Mouse (Mus musculus) forebrain, embryonic 12.5 days (tissue): ENCODE results near the gene Fuca1. TPM values are rescaled to one million over a fixed set of nuclear protein-coding genes. Genes with fewer than 3 reads are reported as not detected.
"Not testable (repeated sequence)": the region's sequence is repeated elsewhere in the genome, so short reads cannot be mapped to it uniquely, and the experiment has no call there.

Experiments
- ATAC-seq: fragments of 200-750 bp; cut with Nextera tagmentation; 2 replicates; pipeline ENCODE4 v1.8.0; 2017; ENCODE audit warnings: moderate TSS enrichment; ENCODE audit not compliant: low FRiP score
- H3K27ac ChIP-seq: fragments of 300-500 bp; sonication (generic); 2 replicates; pipeline ENCODE4 v1.5.1; 2016; ENCODE audit warnings: mild to moderate bottlenecking
- H3K27me3 ChIP-seq: fragments of 300-500 bp; sonication (generic); 2 replicates; pipeline ENCODE4 v1.6.1; 2016; ENCODE audit warnings: mild to moderate bottlenecking
- H3K36me3 ChIP-seq: fragments of 300-500 bp; sonication (generic); replicated peaks from 2 replicates; pipeline ENCODE4 v1.6.1; 2016; ENCODE audit warnings: mild to moderate bottlenecking
- H3K4me1 ChIP-seq: fragments of 300-500 bp; sonication (generic); 2 replicates; pipeline ENCODE4 v1.6.1; 2016
- H3K4me2 ChIP-seq: fragments of 300-500 bp; sonication (generic); 2 replicates; pipeline ENCODE4 v1.6.1; 2016; ENCODE audit warnings: mild to moderate bottlenecking, moderate library complexity
- H3K4me3 ChIP-seq: fragments of 300-500 bp; sonication (generic); replicated peaks from 2 replicates; pipeline ENCODE4 v1.5.1; 2016; ENCODE audit warnings: mild to moderate bottlenecking
- H3K9ac ChIP-seq: fragments of 300-500 bp; sonication (generic); 2 replicates; pipeline ENCODE4 v1.6.1; 2016; ENCODE audit warnings: mild to moderate bottlenecking
- H3K9me3 ChIP-seq: fragments of 300-500 bp; sonication (generic); 2 replicates; pipeline ENCODE4 v1.6.1; 2016
- WGBS: fragments of 180-500 bp; shearing (Covaris S2); methylation state at CpG from one replicate; pipeline ENCODE4 v1.1.7; 2016; 5-methylcytosine and 5-hydroxymethylcytosine counted together
- polyA plus RNA-seq: library from polyadenylated mRNA; unstranded; fragments of >200 nt; fragmentation: Nextera tagmentation; extraction: Ambion mirVana; gene quantifications from 2 replicates; pipeline ENCODE4 v1.2.1, GENCODE M21; 2016

Fuca1 gene
- polyA plus RNA-seq, 1 experiment from 2014 or later, result 45.0 TPM

- H3K4me3 ChIP-seq, result no peak overlapping the region
- H3K4me1 ChIP-seq, result no peaks in the 10 kb centered on the region
- no peak overlapping the region for H3K4me2 ChIP-seq
- no peaks in the 10 kb centered on the region for H3K27me3 ChIP-seq
- H3K9ac ChIP-seq, result no peak overlapping the region
- WGBS, result 94% methylated on average over 9 of the region's 9 CpGs
- no peak overlapping the region for H3K27ac ChIP-seq
- peaks cover 31% of the 10 kb centered on the region for H3K36me3 ChIP-seq
- ATAC-seq, result no peak
- H3K9me3 ChIP-seq, result no peaks in the 10 kb centered on the region
These were observed 9.3 kb downstream of the Fuca1 start for GRCm38 (mm10) chr4:135929828-135930227.

- Histone ChIP-seq H3K36me3 (peaks cover 31% of the 10 kb centered on the region), H3K27ac (no peak overlapping the region), H3K4me1 (peaks cover 4% of the 10 kb centered on the region), H3K27me3 (no peaks in the 10 kb centered on the region), H3K4me2 (no peak overlapping the region), H3K4me3 (no peak overlapping the region), H3K9ac (no peak overlapping the region), H3K9me3 (no peaks in the 10 kb centered on the region)
- no peak for ATAC-seq
- 93% methylated on average over 8 of the region's 8 CpGs for WGBS
These were observed 9.7 kb downstream of the Fuca1 start for GRCm38 (mm10) chr4:135930239-135930638.

GRCm38 (mm10) chr4:135931832-135932231, 11.3 kb downstream of the Fuca1 start:
- 68% methylated on average over 5 of the region's 5 CpGs for WGBS
- H3K36me3 ChIP-seq, result peaks cover 34% of the 10 kb centered on the region
- no peak overlapping the region for H3K9ac ChIP-seq
- H3K27me3 ChIP-seq, result no peaks in the 10 kb centered on the region
- no peak for ATAC-seq
- H3K27ac ChIP-seq, result no peak overlapping the region
- no peaks in the 10 kb centered on the region for H3K9me3 ChIP-seq
- no peak overlapping the region for H3K4me2 ChIP-seq
- H3K4me1 ChIP-seq, result peaks cover 7% of the 10 kb centered on the region
- H3K4me3 ChIP-seq, result no peak overlapping the region

- Histone ChIP-seq H3K9me3 (no peaks in the 10 kb centered on the region), H3K9ac (no peak overlapping the region; the same call in 1 of the 2 replicates), H3K4me2 (no peak overlapping the region), H3K27ac (no peak overlapping the region), H3K27me3 (no peaks in the 10 kb centered on the region), H3K4me1 (peaks cover 7% of the 10 kb centered on the region), H3K4me3 (no peak overlapping the region), H3K36me3 (peaks cover 50% of the 10 kb centered on the region)
- ATAC-seq, result no peak
- 46% methylated on average over 12 of the region's 12 CpGs for WGBS
These were observed 14.4 kb downstream of the Fuca1 start for GRCm38 (mm10) chr4:135934708-135935500.

DNA sequence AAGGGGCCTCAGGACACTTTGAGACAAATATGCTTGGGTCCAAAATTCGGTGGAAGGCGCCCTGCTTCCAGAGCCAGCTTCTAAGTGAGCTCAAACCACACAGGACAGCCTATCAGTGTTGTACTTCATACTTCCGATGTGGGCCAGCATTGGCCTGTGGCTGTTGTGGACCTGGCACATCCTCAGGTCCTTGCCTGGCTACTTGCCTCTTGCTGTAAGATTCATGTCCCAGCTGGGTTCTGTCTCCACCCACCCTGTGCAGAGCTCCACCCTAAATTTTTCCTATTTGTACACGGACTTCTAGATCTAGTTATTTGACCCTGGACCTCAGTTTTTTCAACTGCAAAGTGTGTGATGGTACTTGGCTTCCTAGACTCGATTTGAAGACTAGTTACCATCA, 15.0 kb downstream of the Fuca1 start:
- H3K36me3 ChIP-seq, result peaks cover 50% of the 10 kb centered on the region
- no peaks in the 10 kb centered on the region for H3K27me3 ChIP-seq
- H3K27ac ChIP-seq, result no peak overlapping the region
- WGBS, result 67% methylated on average over 5 of the region's 5 CpGs
- H3K4me1 ChIP-seq, result peaks cover 7% of the 10 kb centered on the region
- ATAC-seq, result no peak
- no peak overlapping the region for H3K4me2 ChIP-seq
- H3K4me3 ChIP-seq, result no peak overlapping the region
- H3K9me3 ChIP-seq, result no peaks in the 10 kb centered on the region
- no peak overlapping the region; the same call in 1 of the 2 replicates for H3K9ac ChIP-seq

- Histone ChIP-seq H3K36me3 (peaks cover 33% of the 10 kb centered on the region), H3K4me1 (peaks cover 7% of the 10 kb centered on the region), H3K4me3 (no peak overlapping the region), H3K9me3 (no peaks in the 10 kb centered on the region), H3K27me3 (no peaks in the 10 kb centered on the region), H3K27ac (no peak overlapping the region), H3K4me2 (no peak overlapping the region), H3K9ac (no peak overlapping the region)
- ATAC-seq, result no peak
- 82% methylated on average over 7 of the region's 7 CpGs for WGBS
These were observed 18.3 kb downstream of the Fuca1 start for GRCm38 (mm10) chr4:135938858-135939257.

- H3K27me3 ChIP-seq, H3K27ac ChIP-seq, H3K9ac ChIP-seq, H3K4me2 ChIP-seq, H3K4me3 ChIP-seq, H3K4me1 ChIP-seq, ATAC-seq, H3K9me3 ChIP-seq: not testable (repeated sequence)
- peaks cover 21% of the 10 kb centered on the region for H3K36me3 ChIP-seq
- WGBS, result 81% methylated on average over 8 of the region's 8 CpGs
These were observed 20.5 kb downstream of the Fuca1 start for GRCm38 (mm10) chr4:135941026-135941425.

DNA sequence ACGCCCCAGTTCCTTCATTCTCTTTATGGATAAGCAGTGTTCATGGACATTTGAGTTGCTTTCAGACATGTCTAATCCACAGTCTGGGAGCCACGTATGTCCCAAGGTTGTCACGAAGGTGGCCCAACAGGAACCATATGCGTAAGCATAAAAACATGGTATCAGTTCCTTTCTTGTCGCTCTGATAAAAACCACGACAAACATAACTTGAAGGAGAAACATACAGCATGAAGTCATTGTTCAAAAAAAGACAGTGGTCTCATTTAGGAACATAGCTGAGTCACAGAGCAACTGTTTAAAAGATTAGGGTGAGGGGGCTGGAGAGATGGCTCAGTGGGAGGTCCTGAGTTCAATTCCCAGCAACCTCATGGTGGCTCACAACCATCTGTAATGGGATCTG, 21.7 kb downstream of the Fuca1 start:
- Histone ChIP-seq H3K4me2 (no peak overlapping the region), H3K9ac (no peak overlapping the region), H3K36me3 (peaks cover 21% of the 10 kb centered on the region), H3K27me3 (no peaks in the 10 kb centered on the region), H3K4me1 (peaks cover 8% of the 10 kb centered on the region; the same call in 1 of the 2 replicates), H3K9me3 (no peaks in the 10 kb centered on the region), H3K4me3 (no peak overlapping the region), H3K27ac (no peak overlapping the region)
- 89% methylated on average over 6 of the region's 6 CpGs for WGBS
- ATAC-seq, result no peak

GRCm38 (mm10) chr4:135943389-135943788, 22.9 kb downstream of the Fuca1 start:
- Histone ChIP-seq H3K4me1 (peaks cover 8% of the 10 kb centered on the region; the same call in 1 of the 2 replicates), H3K4me2 (no peak overlapping the region), H3K9me3 (no peaks in the 10 kb centered on the region), H3K27me3 (no peaks in the 10 kb centered on the region), H3K4me3 (no peak overlapping the region), H3K9ac (no peak overlapping the region), H3K36me3 (peaks cover 16% of the 10 kb centered on the region), H3K27ac (no peak overlapping the region)
- no peak for ATAC-seq
- 63% methylated on average over 4 of the region's 4 CpGs for WGBS

DNA sequence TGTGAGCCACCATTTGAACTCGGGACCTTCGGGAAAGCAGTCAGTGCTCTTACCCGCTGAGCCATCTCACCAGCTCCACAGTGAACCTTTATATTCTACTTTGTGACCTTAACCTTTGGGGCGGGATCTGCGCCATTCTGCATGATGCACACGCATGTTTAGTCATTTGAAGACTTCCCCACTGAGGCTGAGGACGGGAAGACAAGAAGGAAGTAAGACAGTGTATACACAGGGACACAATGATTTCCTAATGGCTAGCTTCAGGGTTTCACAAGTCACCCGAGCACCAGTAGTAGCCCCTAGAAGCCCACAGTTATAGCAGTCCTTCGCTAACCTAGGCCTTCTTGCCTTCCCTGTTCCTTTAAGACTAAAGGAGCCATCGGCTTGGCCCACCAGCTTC, 25.2 kb downstream of the Fuca1 start:
- H3K27ac ChIP-seq, result peak overlapping the region; percentile 21; the same call in 1 of the 2 replicates
- WGBS, result 78% methylated on average over 10 of the region's 10 CpGs
- peak; percentile 16; the same call in 1 of the 2 replicates for ATAC-seq
- no peaks in the 10 kb centered on the region for H3K9me3 ChIP-seq
- H3K36me3 ChIP-seq, result peaks cover 5% of the 10 kb centered on the region; the same call in 1 of the 2 replicates
- peak overlapping the region; percentile 77 for H3K4me3 ChIP-seq
- peak overlapping the region; percentile 72 for H3K9ac ChIP-seq
- peak overlapping the region; percentile 89 for H3K4me2 ChIP-seq
- no peaks in the 10 kb centered on the region for H3K27me3 ChIP-seq
- peaks cover 8% of the 10 kb centered on the region; the same call in 1 of the 2 replicates for H3K4me1 ChIP-seq

DNA sequence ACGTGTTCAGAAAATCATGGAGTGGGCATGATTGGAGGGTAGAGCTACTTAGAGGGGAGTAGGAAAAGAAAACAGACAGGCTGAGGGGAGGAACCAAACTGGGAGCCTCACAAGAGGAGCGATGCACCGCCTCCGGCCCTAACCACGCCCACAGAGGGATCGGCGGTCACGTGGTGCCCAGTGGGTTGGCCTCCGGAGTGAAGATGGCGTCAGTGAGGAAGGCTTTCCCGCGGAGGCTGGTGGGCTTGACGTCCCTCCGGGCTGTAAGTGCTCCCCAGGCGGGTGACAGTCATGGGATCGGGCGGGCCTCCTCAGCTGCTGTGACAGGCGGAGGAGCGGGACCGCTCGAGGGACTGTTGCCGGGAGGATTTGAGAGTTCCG, 25.7 kb downstream of the Fuca1 start, which contains the start of gene Hmgcl:
Gene Hmgcl, plus strand, starts transcription at position 171 of the 381 bp plus-strand sequence.
- H3K9ac ChIP-seq, result peak within 1 kb of the TSS; percentile 72
- 0% methylated on average over 23 of the region's 23 CpGs for WGBS
- peaks cover 3% of the 10 kb centered on the region for H3K36me3 ChIP-seq
- no peaks in the 10 kb centered on the region for H3K9me3 ChIP-seq
- peak within 1 kb of the TSS; percentile 77 for H3K4me3 ChIP-seq
- ATAC-seq, result peak; percentile 94
- H3K27ac ChIP-seq, result peak within 1 kb of the TSS; percentile 27
- peaks cover 8% of the 10 kb centered on the region; the same call in 1 of the 2 replicates for H3K4me1 ChIP-seq
- peak within 1 kb of the TSS; percentile 89 for H3K4me2 ChIP-seq
- no peaks in the 10 kb centered on the region for H3K27me3 ChIP-seq

- Histone ChIP-seq H3K4me2 (peak overlapping the region; percentile 89), H3K4me3 (peak overlapping the region; percentile 77), H3K9me3 (no peaks in the 10 kb centered on the region), H3K27me3 (no peaks in the 10 kb centered on the region), H3K9ac (peak overlapping the region; percentile 72), H3K4me1 (peaks cover 8% of the 10 kb centered on the region; the same call in 1 of the 2 replicates), H3K27ac (peak overlapping the region; percentile 27), H3K36me3 (peaks cover 8% of the 10 kb centered on the region)
- WGBS, result 2% methylated on average over 28 of the region's 28 CpGs
- ATAC-seq, result no peak
These were observed 26.2 kb downstream of the Fuca1 start for GRCm38 (mm10) chr4:135946659-135947301.
